Mouse (Mus musculus) kidney, postnatal 4 days (tissue): ENCODE measurements around the gene Vti1a.

ENCODE experiments used
- DNase-seq, 2 experiments: peaks; one replicate each; pipeline ENCODE4 v3.0.0; 2021; ENCODE audit warnings: mixed read lengths in 2 of 2

Vti1a gene

GRCm38 (mm10) chr19:55530041-55530440 lies 213.9 kb downstream of the Vti1a start:
- DNase-seq = no peak

DNA sequence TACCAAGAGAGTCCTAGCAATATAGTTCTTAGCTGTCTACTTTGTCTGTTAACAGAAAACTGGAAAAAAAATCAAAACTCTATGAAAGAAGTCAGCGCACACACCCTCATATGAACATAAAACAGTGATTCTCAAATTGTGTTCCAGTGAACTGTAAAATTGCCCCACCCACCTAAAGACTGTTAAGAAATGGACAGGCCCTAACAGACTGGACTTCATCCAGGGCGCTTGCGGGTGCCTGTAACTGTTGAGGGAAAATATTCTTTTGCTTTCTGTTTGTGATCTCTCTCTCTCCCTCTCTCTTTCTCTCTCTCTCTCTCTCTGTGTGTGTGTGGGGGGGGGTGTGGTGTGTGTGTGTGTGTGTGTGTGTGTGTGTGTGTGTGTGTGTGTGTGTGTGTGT lies 216.6 kb downstream of the Vti1a start:
- DNase-seq = no peak

DNA sequence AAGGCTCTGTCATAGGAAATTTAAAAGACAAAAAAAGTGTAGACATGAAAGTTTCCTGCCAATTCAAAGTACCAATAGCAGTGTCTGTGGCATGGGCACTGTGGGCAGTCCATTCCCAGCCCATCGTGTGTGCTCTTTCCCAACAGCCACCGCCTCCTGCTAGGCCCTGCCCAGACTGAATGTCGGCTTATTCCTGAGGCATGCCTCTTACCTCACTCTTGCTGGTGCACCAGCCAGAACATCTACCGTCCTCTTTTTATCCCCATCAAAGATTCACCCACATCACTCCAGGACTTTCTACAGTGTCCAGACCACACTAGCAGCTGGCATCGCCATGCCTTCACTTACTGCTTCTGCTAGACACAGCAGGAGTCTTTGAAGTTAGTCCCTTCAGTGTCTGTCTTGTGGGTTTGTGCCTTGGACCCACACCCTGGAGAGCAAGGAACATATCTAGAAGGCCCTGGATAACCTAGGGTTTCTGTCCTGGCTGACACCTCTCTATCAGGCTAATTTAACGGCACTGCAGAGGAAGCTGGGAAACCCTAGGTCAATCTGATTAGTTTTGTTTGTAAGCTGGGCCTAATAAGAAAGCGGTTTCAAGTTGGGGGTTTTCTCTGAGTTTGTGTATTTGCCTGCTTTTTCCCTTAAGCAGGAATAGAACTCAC lies 220.3 kb downstream of the Vti1a start:
- no peak for DNase-seq

- DNase-seq = peak; percentile 79 to 88
Observed at GRCm38 (mm10) chr19:55537691-55538090, 221.6 kb downstream of the Vti1a start.

DNA sequence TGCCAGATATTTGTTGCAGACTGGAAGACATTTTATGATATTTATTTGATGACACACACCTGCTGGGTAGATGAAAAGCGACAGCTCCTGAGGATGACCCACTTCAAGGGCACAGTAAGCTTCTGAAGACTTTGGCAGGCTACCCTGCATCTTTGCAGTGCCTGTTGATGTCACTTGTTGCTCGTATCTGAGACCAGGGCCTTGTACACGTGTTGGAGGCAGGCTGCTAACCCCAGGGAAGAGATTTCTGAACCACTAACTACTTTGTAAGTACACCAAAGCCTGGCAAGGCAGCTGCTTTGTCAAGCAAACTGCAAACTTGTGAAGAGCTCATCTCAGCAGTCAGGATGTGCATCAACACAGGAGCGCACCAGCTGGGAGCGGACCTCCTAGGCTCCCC lies 225.5 kb downstream of the Vti1a start:
- no peak for DNase-seq

GRCm38 (mm10) chr19:55542461-55542860 lies 226.4 kb downstream of the Vti1a start:
- DNase-seq = no peak

GRCm38 (mm10) chr19:55543188-55543587 lies 227.1 kb downstream of the Vti1a start:
- DNase-seq = no peak

GRCm38 (mm10) chr19:55544498-55544897 lies 228.4 kb downstream of the Vti1a start:
- no peak for DNase-seq

DNA sequence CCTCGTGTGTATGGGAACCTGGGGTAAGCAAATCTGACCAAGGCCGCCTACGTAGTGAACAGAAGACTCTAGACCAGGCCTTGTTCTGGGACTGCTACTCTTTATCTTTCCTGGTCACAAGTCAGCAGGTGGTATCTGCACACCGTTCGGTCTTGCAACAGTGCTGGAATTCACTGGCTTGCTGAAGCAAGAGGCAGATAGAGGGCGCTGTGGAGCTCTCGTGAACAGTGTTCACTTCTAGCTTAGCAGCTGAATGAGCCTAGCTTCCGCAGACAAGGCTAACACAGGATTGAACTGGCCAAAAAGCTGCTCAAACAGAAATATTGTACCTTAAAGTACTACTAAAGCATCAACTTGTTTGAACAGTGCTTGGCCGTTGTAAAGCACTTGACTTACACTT lies 229.4 kb downstream of the Vti1a start:
- DNase-seq = peak; percentile 95 to 96

DNA sequence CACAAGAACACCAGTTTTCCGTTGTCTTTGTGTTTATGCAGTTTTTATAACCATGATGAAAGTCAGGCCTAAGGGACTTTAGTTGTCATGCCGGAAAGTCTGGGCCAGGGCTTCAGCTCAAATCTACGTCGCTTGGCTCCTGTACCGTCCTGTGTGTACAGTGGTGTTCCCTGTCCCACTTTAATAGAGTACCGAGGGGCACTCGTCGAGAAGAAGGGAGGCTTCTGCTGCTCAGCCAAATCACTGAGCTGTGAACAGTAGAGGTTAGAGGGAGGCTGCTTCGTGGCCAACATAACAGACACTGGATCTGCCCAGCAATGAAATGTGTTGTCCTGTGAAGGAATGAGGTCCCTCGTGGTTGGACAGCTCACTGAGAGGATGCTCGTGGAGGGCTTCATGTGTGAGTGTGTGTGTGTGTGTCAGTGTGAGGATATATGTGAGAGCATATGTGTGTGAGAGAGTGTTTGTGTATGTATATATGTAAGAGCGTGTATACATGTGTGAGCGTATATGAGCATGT lies 230.0 kb downstream of the Vti1a start:
- no peak for DNase-seq

GRCm38 (mm10) chr19:55548206-55548605 lies 232.1 kb downstream of the Vti1a start:
- no peak for DNase-seq

DNA sequence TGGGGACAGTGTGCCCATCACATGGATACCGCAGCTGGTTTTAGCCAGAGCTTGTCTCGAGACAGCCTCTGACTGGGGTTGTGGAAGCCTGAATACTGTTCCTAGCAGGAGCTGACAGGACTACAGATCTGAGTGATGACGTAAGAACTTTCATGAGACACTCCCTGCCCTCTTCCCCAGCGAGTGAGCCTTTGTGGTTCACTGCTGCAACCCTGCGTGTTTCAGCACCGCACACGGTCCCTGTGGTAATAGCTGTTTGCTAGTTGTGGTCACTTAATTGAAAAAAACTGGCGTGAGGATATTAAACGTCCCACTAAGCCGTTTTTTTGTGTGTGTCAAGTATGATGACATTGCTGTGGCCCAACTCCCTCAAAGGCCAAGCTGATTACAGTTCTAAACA lies 232.6 kb downstream of the Vti1a start:
- DNase-seq = no peak

DNA sequence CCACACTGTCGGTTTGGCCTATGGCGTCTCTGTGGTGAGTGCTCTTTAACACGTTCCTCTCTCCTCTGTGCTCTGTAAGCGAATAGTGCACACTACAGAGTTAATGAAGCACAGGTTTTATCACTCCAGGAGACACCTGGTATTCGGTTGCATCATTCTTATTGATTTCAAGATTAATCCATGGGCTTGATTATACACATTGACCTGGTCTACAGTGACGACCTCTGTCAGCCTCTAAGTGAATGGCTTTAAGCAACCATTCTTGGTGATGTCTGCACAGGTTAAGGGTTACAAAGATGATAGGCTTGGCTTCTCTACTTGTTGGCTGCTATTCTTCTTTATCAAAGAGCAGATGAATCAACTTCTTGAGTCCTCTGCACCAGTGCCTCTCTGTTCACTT lies 234.1 kb downstream of the Vti1a start:
- DNase-seq = no peak

GRCm38 (mm10) chr19:55552339-55552738 lies 236.2 kb downstream of the Vti1a start:
- no peak for DNase-seq

GRCm38 (mm10) chr19:55552861-55553260 lies 236.8 kb downstream of the Vti1a start:
- DNase-seq = no peak

GRCm38 (mm10) chr19:55554295-55554694 lies 238.2 kb downstream of the Vti1a start:
- DNase-seq = no peak

DNA sequence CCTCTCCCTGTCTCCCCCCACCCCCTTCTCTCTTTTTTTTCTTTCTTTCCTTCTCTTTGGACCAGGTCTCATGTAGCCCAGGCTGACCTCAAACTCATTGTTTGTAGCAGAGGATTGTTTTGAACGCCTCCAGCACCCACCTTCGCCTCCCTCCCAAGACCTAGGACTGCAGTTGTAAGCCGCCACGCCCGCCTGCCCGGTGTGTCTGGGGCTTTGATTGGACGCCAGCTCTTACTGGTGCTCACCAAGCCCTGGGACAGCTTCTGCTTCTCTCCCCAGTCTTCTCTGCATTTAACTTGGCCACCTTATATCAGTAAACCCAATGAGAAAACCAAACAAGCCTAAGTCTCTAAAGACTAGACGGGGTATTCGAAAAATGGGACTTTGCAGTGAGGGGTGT lies 238.6 kb downstream of the Vti1a start:
- DNase-seq = no peak

DNA sequence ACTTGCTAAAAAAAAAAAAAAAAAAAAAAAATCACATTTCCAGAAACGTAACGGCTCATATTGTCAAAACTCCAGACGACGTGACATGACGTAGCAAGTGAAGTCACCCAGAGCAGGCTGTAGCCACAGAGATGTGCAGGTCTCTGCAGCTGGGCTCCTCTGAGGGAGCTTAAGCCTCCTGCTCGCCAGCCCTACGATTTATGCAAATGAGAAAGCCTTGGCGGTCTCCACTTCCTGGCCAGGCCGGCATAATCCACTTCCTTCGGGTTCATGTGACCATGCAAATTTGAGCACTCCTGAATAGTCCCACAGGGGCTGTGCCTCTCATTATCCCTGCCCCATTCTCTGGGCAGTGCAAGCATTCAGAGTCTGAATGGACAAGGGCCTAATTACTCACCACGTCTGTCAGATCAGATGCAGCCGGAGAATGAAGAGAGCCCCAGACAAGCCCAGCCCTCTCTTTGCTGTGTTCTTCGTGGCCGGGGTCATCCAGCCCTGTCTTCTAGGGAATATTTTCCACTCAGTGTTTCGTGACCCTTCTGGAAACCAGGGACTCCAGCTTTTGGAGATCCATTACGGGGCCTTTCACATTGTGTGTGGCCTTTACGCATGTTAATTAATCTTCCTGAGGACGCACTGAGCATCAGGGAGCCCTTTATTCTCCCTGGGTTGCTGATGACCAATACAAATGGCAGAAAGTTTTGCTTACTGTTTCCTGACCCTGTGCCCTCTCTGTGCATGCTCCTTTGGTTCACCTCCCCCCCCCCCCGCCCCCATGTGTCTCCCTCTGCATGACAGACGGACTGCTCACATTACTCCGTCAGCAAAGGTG lies 240.3 kb downstream of the Vti1a start:
- peak; percentile 61 to 77 for DNase-seq

- DNase-seq = no peak
Observed at GRCm38 (mm10) chr19:55559331-55559730, 243.2 kb downstream of the Vti1a start.

DNA sequence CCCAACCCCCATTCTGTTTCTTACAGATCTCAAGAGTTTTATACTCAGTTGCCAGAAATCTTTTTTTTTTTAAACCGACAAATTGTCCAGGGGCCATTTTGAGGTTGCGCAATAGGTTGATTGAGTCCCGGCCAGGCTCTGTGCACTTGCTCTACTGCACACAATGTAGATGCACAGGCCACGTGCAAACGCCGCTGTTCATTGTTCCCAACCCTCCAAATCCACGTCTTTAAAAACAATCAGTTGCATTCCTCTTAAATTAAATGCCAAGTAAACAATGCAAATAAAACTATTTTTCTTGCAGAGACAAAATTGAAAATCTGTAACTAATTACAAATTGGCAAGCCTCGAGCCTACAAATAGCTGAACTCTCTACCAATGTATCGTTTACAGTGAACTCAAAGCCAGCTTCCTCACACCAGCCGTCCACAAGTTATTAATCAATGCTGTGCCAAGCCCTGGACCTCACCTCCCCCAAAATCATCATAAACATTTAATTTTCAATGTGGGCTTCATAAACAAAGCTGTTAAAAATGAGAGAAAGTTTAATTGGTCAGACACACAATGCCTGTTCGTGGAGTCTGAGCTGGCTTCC lies 244.1 kb downstream of the Vti1a start:
- DNase-seq = no peak

GRCm38 (mm10) chr19:55561469-55561868 lies 245.4 kb downstream of the Vti1a start:
- DNase-seq = no peak

DNA sequence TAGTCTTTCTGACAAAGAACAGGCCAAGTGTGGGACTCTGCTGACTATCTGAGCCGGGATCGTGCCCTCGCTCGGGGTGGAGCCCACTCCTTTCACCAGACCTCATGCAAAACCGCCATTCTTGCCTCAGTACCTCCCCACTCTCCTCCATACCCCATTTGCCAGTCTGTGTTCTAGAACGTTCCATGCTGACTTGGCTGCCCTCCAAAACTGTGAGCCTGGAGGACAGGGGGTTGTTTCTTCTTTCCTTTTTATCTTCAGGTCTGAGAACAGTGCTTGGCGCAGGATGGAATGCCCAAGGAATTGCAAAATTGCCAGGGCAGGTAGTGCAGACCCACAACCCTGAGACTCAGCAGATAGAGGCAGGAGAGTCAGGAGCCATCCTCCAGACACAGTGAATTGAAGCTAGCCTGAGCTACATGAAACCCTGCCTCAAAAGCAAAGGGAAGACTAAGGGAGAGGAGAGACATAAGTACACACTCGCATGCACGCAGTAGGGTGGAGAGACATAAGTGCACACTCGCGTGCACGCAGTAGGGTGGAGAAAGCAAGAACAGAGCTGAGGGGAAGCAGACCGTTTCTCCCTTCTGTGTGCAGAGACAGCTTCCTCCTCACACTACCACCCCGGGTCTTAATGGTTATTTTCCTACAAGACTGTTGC lies 246.5 kb downstream of the Vti1a start:
- DNase-seq = no peak

DNA sequence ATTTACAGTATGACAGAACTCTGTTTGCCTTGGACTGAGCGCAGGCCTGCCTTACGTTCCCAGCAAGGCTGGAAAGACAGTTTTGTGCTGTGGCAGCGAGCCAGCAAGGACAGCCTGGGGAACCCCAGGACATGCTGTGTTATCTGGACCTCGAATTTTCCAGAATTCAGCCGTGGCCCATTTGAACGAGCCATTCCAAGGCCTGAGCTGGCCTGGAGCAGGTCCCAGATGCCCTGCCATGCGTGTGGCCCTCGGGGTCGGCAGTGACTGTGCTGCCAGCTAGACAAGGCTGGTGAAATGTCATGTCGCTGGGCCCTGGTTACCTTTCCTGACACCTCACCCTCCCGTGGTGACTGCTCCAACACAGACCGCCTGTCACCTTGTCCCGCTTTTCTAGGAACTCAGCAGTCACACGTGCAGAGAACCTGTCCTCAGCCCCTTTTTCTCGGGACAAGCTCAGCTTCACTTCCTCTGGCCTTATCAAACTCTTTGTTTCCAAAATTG lies 247.1 kb downstream of the Vti1a start:
- DNase-seq = peak; percentile 69 to 78
